Mouse (Mus musculus): ENCODE results near the gene Srpk2.
"Not testable (repeated sequence)": the region's sequence is repeated elsewhere in the genome, so short reads cannot be mapped to it uniquely, and the experiment has no call there.

The Srpk2 gene

GRCm38 (mm10) chr5:23599750-23600537, 84.5 kb downstream of the Srpk2 start:
- DNase-seq, result peak; percentile 30

GRCm38 (mm10) chr5:23599171-23599570, 85.2 kb downstream of the Srpk2 start:
- DNase-seq, result no peak

GRCm38 (mm10) chr5:23598491-23598890, 85.9 kb downstream of the Srpk2 start:
- no peak for DNase-seq

- no peak for DNase-seq
These were observed 86.4 kb downstream of the Srpk2 start for GRCm38 (mm10) chr5:23597999-23598398.

- DNase-seq, result no peak
These were observed 87.1 kb downstream of the Srpk2 start for GRCm38 (mm10) chr5:23597260-23597864.

GRCm38 (mm10) chr5:23596326-23596965, 88.0 kb downstream of the Srpk2 start:
- DNase-seq, result no peak

- DNase-seq, result not testable (repeated sequence)
These were observed 94.1 kb downstream of the Srpk2 start for GRCm38 (mm10) chr5:23590298-23590697.

- no peak for DNase-seq
These were observed 96.8 kb downstream of the Srpk2 start for GRCm38 (mm10) chr5:23587614-23588013.

- no peak for DNase-seq
These were observed 97.6 kb downstream of the Srpk2 start for GRCm38 (mm10) chr5:23586531-23587453.

GRCm38 (mm10) chr5:23581484-23582060, 102.8 kb downstream of the Srpk2 start:
- DNase-seq, result no peak

GRCm38 (mm10) chr5:23579120-23579880, 105.1 kb downstream of the Srpk2 start:
- DNase-seq, result no peak

- DNase-seq, result no peak
These were observed 106.0 kb downstream of the Srpk2 start for GRCm38 (mm10) chr5:23578322-23578957.

GRCm38 (mm10) chr5:23577847-23578246, 106.6 kb downstream of the Srpk2 start:
- peak; percentile 49 for DNase-seq

- no peak for DNase-seq
These were observed 107.9 kb downstream of the Srpk2 start for GRCm38 (mm10) chr5:23576336-23577094.

- DNase-seq, result no peak
These were observed 110.5 kb downstream of the Srpk2 start for GRCm38 (mm10) chr5:23573942-23574341.

GRCm38 (mm10) chr5:23568188-23568587, 116.2 kb downstream of the Srpk2 start:
- DNase-seq, result no peak

GRCm38 (mm10) chr5:23566382-23566781, 118.0 kb downstream of the Srpk2 start:
- DNase-seq, result no peak

- DNase-seq, result no peak
These were observed 121.9 kb downstream of the Srpk2 start for GRCm38 (mm10) chr5:23562278-23563060.

GRCm38 (mm10) chr5:23561227-23561626, 123.2 kb downstream of the Srpk2 start:
- DNase-seq, result no peak

GRCm38 (mm10) chr5:23560171-23560570, 124.2 kb downstream of the Srpk2 start:
- no peak for DNase-seq
